17 mouse cellular contexts compared by ENCODE assay signal in the genomic region with DNA sequence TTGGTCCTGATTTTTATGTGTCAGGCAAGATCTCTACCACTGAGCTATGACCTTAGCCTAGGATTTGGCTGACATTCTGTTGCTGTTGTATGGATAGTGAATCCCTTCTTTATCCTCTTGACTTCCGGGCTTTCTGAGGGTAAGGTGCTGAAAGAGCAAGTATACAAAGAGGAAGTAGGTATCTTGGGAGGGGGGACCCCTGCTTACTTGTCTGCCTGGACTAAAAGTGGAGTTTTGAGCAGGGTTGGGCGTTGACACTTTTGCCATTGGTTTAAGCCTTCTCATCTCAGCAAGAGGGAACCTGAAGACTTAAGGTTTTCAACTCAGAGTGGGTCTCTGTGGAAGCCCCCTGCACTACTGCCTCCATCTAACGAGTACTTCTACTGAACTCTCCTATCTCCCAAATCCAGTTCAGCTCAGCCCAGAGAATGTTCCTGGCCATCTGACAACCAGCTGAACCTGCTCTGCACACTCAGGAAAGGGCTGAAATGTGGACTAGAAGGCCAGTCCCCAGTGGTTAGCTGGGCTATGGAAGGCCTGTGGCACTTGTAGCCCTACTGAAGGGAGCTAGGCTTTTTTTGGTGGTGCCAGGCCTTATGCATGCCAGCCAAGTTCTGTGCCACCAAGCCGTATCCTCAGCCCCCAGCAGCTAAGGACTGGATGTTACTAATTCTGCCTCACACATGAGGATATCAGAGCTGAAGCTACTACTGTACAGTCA. TPM values are rescaled to one million over a fixed set of nuclear protein-coding genes. Genes with fewer than 3 reads are reported as not detected.
A peak's percentile ranks its signal among the peaks of the same experiment; 100 is the strongest.
DNase-seq lines count a peak whose midpoint lies in the region; ATAC-seq lines count a peak whose summit lies in the region.
"Had no signal": no experiment of that assay in that cellular context is flagged by ENCODE, and none has a peak within 500 bp of the region (broad histone marks: within the 10 kb centered on the region; RNA-seq: fewer than 3 reads in every experiment).

No protein-coding gene starts in this region.

- H3K4me1 ChIP-seq in kidney, embryonic 15.5 days = peaks cover 33% of the 10 kb centered on the region

- no peak overlapping the region for H3K9ac ChIP-seq in kidney, embryonic 15.5 days
- H3K9ac ChIP-seq: embryonic facial prominence, embryonic 12.5 days; lung, embryonic 14.5 days had no signal

- peak; percentile 3 for DNase-seq in gastrocnemius, postnatal 25 days
- DNase-seq in gastrocnemius, adult 8-10 months (ENCODE audit: low spot score in 2 of 2) = no peak
- no peak for DNase-seq in kidney, postnatal 36 days
- peak; percentile 10 for DNase-seq in urinary bladder, postnatal 25 days (ENCODE audit: low spot score)
- no peak for DNase-seq in urinary bladder, postnatal 14 days (ENCODE audit: low spot score)
- no peak for DNase-seq in spleen, postnatal 14 days (ENCODE audit: low spot score in 2 of 2)
- DNase-seq: adrenal gland, postnatal 36 days; cerebellum, postnatal 36 days; lung, embryonic 14.5 days; spleen, adult 18-20 months had no signal

- 0 out of 2 replicates have a peak overlapping the region, but pooled peaks have one; percentile 1 for H3K27ac ChIP-seq in kidney, embryonic 15.5 days
- H3K27ac ChIP-seq: layer of hippocampus, adult 2 months; macrophage had no signal

- WGBS in kidney, embryonic 15.5 days = 86% methylated on average over 4 of the region's 4 CpGs

- ATAC-seq in kidney, embryonic 15.5 days (replicated peaks; ENCODE audit: low FRiP score) = no peak
- no peak for ATAC-seq in inflammation-experienced regulatory T-cells, adult 6 months
- ATAC-seq: midbrain, embryonic 16.5 days had no signal

- H3K27me3 ChIP-seq in kidney, embryonic 15.5 days = no peaks in the 10 kb centered on the region
- H3K27me3 ChIP-seq: embryonic facial prominence, embryonic 12.5 days had no signal

- H3K4me2 ChIP-seq in kidney, embryonic 15.5 days = no peak overlapping the region
- H3K4me2 ChIP-seq: embryonic facial prominence, embryonic 12.5 days; lung, embryonic 14.5 days had no signal

- no peaks in the 10 kb centered on the region for H3K9me3 ChIP-seq in kidney, embryonic 15.5 days (replicated peaks)
- H3K9me3 ChIP-seq: embryonic facial prominence, embryonic 12.5 days; hindbrain, embryonic 10.5 days had no signal

- H3K36me3 ChIP-seq in kidney, embryonic 15.5 days = peaks cover 30% of the 10 kb centered on the region

- no peak overlapping the region for H3K4me3 ChIP-seq in kidney, embryonic 15.5 days (replicated peaks)
- H3K4me3 ChIP-seq: embryonic facial prominence, embryonic 12.5 days; hindbrain, embryonic 10.5 days; layer of hippocampus, adult 2 months had no signal

RNA-seq across cellular contexts. Expression of gene Zfp36l2, which starts 6.7 kb away (rescaled TPM):
- total RNA-seq in gastrocnemius, postnatal 25 days (2021) = 10 to 100 TPM; 10.1 to 14.9 TPM
- total RNA-seq in gastrocnemius, adult 8-10 months (2022) = 10 to 100 TPM in 1 of 4 experiments, 1 to 10 TPM in 3; 5.1 to 10.3 (median 7.5) TPM
- 13.7 and 14.7 TPM in 2 replicates for polyA plus RNA-seq in kidney, embryonic 15.5 days (2015; fragmentation: Nextera tagmentation; extraction: Ambion mirVana)
- polyA plus RNA-seq in inflammation-experienced regulatory T-cells, adult 6 months (2017; shearing (Covaris generic)) = 10 to 100 TPM; 30.4 to 54.7 (median 42.3) TPM

Comparison
In these comparisons a context has a peak if more than half of its experiments do, and no peak if none do; other contexts are left out.
1. DNase-seq: peak in gastrocnemius, postnatal 25 days (single experiment) and urinary bladder, postnatal 25 days (single experiment); none in gastrocnemius, adult 8-10 months (0 of 2), kidney, postnatal 36 days (0 of 2), urinary bladder, postnatal 14 days (single experiment) and spleen, postnatal 14 days (0 of 2).